Mouse (Mus musculus): ENCODE data around the gene Cacna1b. TPM values are rescaled to one million over a fixed set of nuclear protein-coding genes. Genes with fewer than 3 reads are reported as not detected.

Cacna1b gene
- polyA plus RNA-seq, 1 experiment from 2014 or later = 3.3 TPM

- H3K36me3 ChIP-seq = peaks cover 11% of the 10 kb centered on the region
- no peaks in the 10 kb centered on the region for H3K27me3 ChIP-seq
- H3K4me2 ChIP-seq (replicated peaks) = no peak overlapping the region; the same call in 1 of the 2 replicates
- no peaks in the 10 kb centered on the region for H3K9me3 ChIP-seq
- ATAC-seq (ENCODE audit: low FRiP score, low read depth) = peak; percentile 52; the same call in 1 of the 2 replicates
- H3K9ac ChIP-seq (replicated peaks) = no peak overlapping the region
- no peak overlapping the region for H3K4me3 ChIP-seq
- WGBS = 49% methylated on average over 14 of the region's 14 CpGs
- H3K4me1 ChIP-seq = peaks cover 23% of the 10 kb centered on the region
- peak overlapping the region; percentile 42; the same call in 1 of the 2 replicates for H3K27ac ChIP-seq (replicated peaks)
Observed at GRCm38 (mm10) chr2:24638102-24638954, 124.6 kb downstream of the Cacna1b start.

- no peak overlapping the region for H3K4me2 ChIP-seq (replicated peaks)
- no peak for ATAC-seq (ENCODE audit: low FRiP score, low read depth)
- no peaks in the 10 kb centered on the region for H3K9me3 ChIP-seq
- no peak overlapping the region for H3K27ac ChIP-seq (replicated peaks)
- H3K4me3 ChIP-seq = no peak overlapping the region
- H3K36me3 ChIP-seq = peaks cover 13% of the 10 kb centered on the region
- H3K4me1 ChIP-seq = peaks cover 13% of the 10 kb centered on the region
- H3K27me3 ChIP-seq = no peaks in the 10 kb centered on the region
- no peak overlapping the region for H3K9ac ChIP-seq (replicated peaks)
- 89% methylated on average over 6 of the region's 6 CpGs for WGBS
Observed at GRCm38 (mm10) chr2:24633645-24634044, 129.3 kb downstream of the Cacna1b start.

GRCm38 (mm10) chr2:24617141-24617540 lies 145.8 kb downstream of the Cacna1b start:
- no peaks in the 10 kb centered on the region for H3K9me3 ChIP-seq
- WGBS = 83% methylated on average over 4 of the region's 4 CpGs

DNA sequence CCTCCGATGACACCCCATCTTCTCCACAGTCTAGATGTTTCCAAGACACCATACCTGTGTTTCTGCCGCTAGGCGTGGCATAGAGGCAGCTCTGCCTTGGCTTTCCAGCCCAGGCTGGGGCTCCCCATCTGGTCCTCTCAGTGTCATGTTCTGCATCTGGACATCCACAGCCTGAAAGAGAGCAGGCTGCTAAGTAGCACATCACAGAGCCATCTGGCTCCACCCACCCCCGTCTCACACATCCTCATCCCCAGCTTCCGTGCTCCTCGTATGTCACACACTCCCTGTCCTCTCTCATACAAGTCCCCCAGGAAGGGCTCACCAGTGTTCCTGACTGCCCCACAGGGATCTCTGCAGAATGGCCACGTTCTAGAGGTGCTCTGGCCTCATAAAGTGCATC lies 153.2 kb downstream of the Cacna1b start:
- Histone ChIP-seq H3K9ac (replicated peaks) (no peak overlapping the region), H3K36me3 (peaks cover 26% of the 10 kb centered on the region), H3K27ac (replicated peaks) (no peak overlapping the region), H3K4me2 (replicated peaks) (no peak overlapping the region), H3K27me3 (peaks cover 8% of the 10 kb centered on the region; the same call in 1 of the 2 replicates), H3K9me3 (no peaks in the 10 kb centered on the region), H3K4me3 (no peak overlapping the region), H3K4me1 (peaks cover 8% of the 10 kb centered on the region)
- ATAC-seq (ENCODE audit: low FRiP score, low read depth) = no peak
- WGBS = 78% methylated on average over 7 of the region's 7 CpGs

More at GRCm38 (mm10) chr2:24617141-24617540, 145.8 kb downstream of the Cacna1b start:
- no peak overlapping the region for H3K27ac ChIP-seq (replicated peaks)
- no peak overlapping the region for H3K4me2 ChIP-seq (replicated peaks)
- H3K4me1 ChIP-seq = no peaks in the 10 kb centered on the region
- no peaks in the 10 kb centered on the region for H3K27me3 ChIP-seq
- no peak overlapping the region for H3K4me3 ChIP-seq
- ATAC-seq (ENCODE audit: low FRiP score, low read depth) = no peak
- H3K9ac ChIP-seq (replicated peaks) = no peak overlapping the region
- peaks cover 19% of the 10 kb centered on the region for H3K36me3 ChIP-seq

DNA sequence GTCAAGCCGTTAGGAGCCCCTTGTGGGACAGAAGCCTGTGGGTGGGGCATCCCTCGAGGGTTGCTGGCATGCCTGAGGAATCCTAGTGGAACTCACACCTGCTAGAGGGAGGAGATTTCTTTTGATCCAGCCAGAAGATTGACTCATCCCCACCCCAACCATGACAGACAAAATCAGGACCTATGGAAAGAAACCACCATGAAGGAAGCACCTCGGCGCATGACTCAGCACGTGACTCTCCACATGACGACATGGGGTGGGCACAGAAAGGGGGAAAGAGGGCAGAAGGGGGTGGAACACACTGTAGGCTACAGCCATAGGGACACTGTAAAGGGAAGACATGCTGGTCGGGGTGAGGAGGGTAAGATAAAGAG lies 154.2 kb downstream of the Cacna1b start:
- no peak; the same call in 1 of the 2 replicates for ATAC-seq (ENCODE audit: low FRiP score, low read depth)
- H3K27ac ChIP-seq (replicated peaks) = no peak overlapping the region
- no peak overlapping the region for H3K4me2 ChIP-seq (replicated peaks)
- no peaks in the 10 kb centered on the region for H3K9me3 ChIP-seq
- 50% methylated on average over 7 of the region's 7 CpGs for WGBS
- no peak overlapping the region for H3K9ac ChIP-seq (replicated peaks)
- no peak overlapping the region for H3K4me3 ChIP-seq
- H3K27me3 ChIP-seq = peaks cover 8% of the 10 kb centered on the region; the same call in 1 of the 2 replicates
- peaks cover 24% of the 10 kb centered on the region for H3K36me3 ChIP-seq
- peaks cover 8% of the 10 kb centered on the region for H3K4me1 ChIP-seq

- Histone ChIP-seq H3K4me2 (replicated peaks) (no peak overlapping the region), H3K27me3 (peaks cover 8% of the 10 kb centered on the region; the same call in 1 of the 2 replicates), H3K27ac (replicated peaks) (no peak overlapping the region), H3K4me1 (peaks cover 8% of the 10 kb centered on the region), H3K4me3 (no peak overlapping the region), H3K36me3 (peaks cover 24% of the 10 kb centered on the region), H3K9ac (replicated peaks) (no peak overlapping the region), H3K9me3 (no peaks in the 10 kb centered on the region)
- peak; percentile 66; the same call in 1 of the 2 replicates for ATAC-seq (ENCODE audit: low FRiP score, low read depth)
- 20% methylated on average over 13 of the region's 13 CpGs for WGBS
Observed at GRCm38 (mm10) chr2:24607905-24608764, 154.8 kb downstream of the Cacna1b start.

DNA sequence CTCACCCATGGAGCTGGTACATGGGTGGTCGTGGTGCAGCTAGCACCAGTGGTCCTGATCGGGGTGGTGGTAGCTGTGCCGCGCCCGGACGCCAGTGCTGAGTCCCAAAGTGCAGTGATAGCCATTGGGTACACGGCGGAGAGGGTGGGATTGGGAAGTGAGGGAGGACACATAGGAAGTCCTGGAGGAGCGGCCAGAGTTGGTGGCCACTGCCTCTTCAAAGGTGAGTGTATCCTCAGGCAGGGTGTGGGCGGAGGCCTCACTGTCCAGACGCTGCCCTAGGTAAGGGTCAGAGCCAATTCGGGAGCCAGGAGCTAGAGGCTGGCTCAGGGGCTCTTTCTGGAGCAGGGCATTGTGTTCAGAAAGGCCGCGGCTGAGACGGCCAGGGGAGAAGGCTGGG lies 156.4 kb downstream of the Cacna1b start:
- Histone ChIP-seq H3K27ac (replicated peaks) (no peak overlapping the region), H3K9me3 (no peaks in the 10 kb centered on the region), H3K36me3 (peaks cover 20% of the 10 kb centered on the region), H3K4me2 (replicated peaks) (no peak overlapping the region), H3K4me3 (no peak overlapping the region), H3K27me3 (peaks cover 8% of the 10 kb centered on the region; the same call in 1 of the 2 replicates), H3K9ac (replicated peaks) (no peak overlapping the region), H3K4me1 (peaks cover 8% of the 10 kb centered on the region)
- 88% methylated on average over 15 of the region's 15 CpGs for WGBS
- no peak for ATAC-seq (ENCODE audit: low FRiP score, low read depth)

- WGBS = 82% methylated on average over 4 of the region's 4 CpGs
- Histone ChIP-seq H3K27me3 (peaks cover 8% of the 10 kb centered on the region; the same call in 1 of the 2 replicates), H3K36me3 (peaks cover 20% of the 10 kb centered on the region), H3K9ac (replicated peaks) (no peak overlapping the region), H3K4me1 (peaks cover 8% of the 10 kb centered on the region), H3K9me3 (no peaks in the 10 kb centered on the region), H3K4me2 (replicated peaks) (no peak overlapping the region), H3K27ac (replicated peaks) (no peak overlapping the region), H3K4me3 (no peak overlapping the region)
- no peak for ATAC-seq (ENCODE audit: low FRiP score, low read depth)
Observed at GRCm38 (mm10) chr2:24605096-24605495, 157.9 kb downstream of the Cacna1b start.

GRCm38 (mm10) chr2:24589426-24589825 lies 173.5 kb downstream of the Cacna1b start:
- WGBS = 89% methylated on average over 4 of the region's 4 CpGs
- ATAC-seq (ENCODE audit: low FRiP score, low read depth) = no peak
- Histone ChIP-seq H3K27ac (replicated peaks) (no peak overlapping the region), H3K9ac (replicated peaks) (no peak overlapping the region), H3K27me3 (no peaks in the 10 kb centered on the region), H3K4me1 (no peaks in the 10 kb centered on the region), H3K36me3 (no peaks in the 10 kb centered on the region), H3K4me3 (no peak overlapping the region), H3K9me3 (peaks cover 8% of the 10 kb centered on the region; the same call in 1 of the 2 replicates), H3K4me2 (replicated peaks) (no peak overlapping the region)

GRCm38 (mm10) chr2:24587999-24588398 lies 175.0 kb downstream of the Cacna1b start:
- Histone ChIP-seq H3K4me2 (replicated peaks) (no peak overlapping the region), H3K4me3 (no peak overlapping the region), H3K4me1 (no peaks in the 10 kb centered on the region), H3K9ac (replicated peaks) (no peak overlapping the region), H3K9me3 (peaks cover 8% of the 10 kb centered on the region; the same call in 1 of the 2 replicates), H3K27ac (replicated peaks) (no peak overlapping the region), H3K36me3 (no peaks in the 10 kb centered on the region), H3K27me3 (no peaks in the 10 kb centered on the region)
- ATAC-seq (ENCODE audit: low FRiP score, low read depth) = no peak

GRCm38 (mm10) chr2:24574616-24575015 lies 188.3 kb downstream of the Cacna1b start:
- Histone ChIP-seq H3K4me2 (replicated peaks) (no peak overlapping the region), H3K27ac (replicated peaks) (no peak overlapping the region), H3K36me3 (no peaks in the 10 kb centered on the region), H3K9me3 (no peaks in the 10 kb centered on the region), H3K27me3 (no peaks in the 10 kb centered on the region), H3K9ac (replicated peaks) (no peak overlapping the region), H3K4me3 (no peak overlapping the region), H3K4me1 (no peaks in the 10 kb centered on the region)
- ATAC-seq (ENCODE audit: low FRiP score, low read depth) = no peak
- 24% methylated on average over 3 of the region's 3 CpGs for WGBS

- WGBS = 89% methylated on average over 1 of the region's 1 CpGs
- no peaks in the 10 kb centered on the region for H3K9me3 ChIP-seq
- H3K4me1 ChIP-seq = no peaks in the 10 kb centered on the region
- no peak for ATAC-seq (ENCODE audit: low FRiP score, low read depth)
- H3K4me2 ChIP-seq (replicated peaks) = no peak overlapping the region
- H3K9ac ChIP-seq (replicated peaks) = no peak overlapping the region
- H3K36me3 ChIP-seq = no peaks in the 10 kb centered on the region
- no peak overlapping the region for H3K27ac ChIP-seq (replicated peaks)
- H3K4me3 ChIP-seq = no peak overlapping the region
- H3K27me3 ChIP-seq = no peaks in the 10 kb centered on the region
Observed at GRCm38 (mm10) chr2:24570917-24571316, 192.0 kb downstream of the Cacna1b start.

All from midbrain, embryonic 12.5 days (tissue).